Mouse (Mus musculus) right cerebral cortex, postnatal 14 days (tissue): ENCODE measurements around the gene Olfr1504.
"Not testable (repeated sequence)": the region's sequence is repeated elsewhere in the genome, so short reads cannot be mapped to it uniquely, and the experiment has no call there.

Source experiments
- DNase-seq: peaks from one replicate; pipeline ENCODE4 v3.0.0; 2022

Gene Olfr1504

DNA sequence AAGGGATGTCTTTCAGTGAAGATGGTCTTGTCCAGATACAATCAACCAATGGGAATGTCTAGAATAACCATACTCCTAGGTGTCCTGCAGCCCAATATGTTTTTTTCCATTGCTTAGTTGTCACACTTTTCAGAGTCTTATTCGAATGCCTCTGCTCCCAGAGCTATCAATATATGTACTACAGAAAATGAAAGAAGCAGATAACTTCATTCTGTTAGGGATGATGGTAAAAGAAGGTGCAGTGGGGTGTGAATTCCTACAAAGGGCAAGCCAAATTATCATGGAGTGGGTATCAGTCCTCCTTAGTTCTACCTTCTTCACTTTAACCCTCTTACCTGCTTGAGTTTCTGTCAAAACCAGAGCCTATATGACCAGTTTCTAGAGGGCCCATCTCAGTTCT, at the start of gene Olfr1504:
TSS of gene Olfr1504 (minus strand) at position 101 of the 400 bp plus-strand sequence.
- DNase-seq = no peak

DNA sequence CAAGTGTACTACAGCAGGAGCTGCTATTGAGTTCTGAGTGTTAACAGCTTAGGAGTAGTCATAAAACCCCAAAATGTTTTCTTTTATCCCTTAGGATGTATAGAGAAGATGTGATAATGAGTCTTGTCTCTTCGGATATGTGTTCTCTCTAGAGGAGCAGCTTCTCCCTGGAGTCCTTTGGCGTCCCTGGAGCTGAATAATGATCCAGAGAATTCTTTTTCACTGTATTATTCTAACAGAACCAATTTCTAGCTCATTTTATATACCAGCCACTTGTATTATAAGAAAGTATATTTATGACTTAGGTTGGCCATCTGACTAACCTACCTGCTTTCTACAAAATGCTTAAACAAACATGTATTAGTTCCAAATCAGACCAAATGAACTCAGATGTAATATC, 15.5 kb upstream of the Olfr1504 start, which contains the start of gene Olfr1505:
TSS of gene Olfr1505 (plus strand) at position 301 of the 400 bp plus-strand sequence.
- no peak for DNase-seq

DNA sequence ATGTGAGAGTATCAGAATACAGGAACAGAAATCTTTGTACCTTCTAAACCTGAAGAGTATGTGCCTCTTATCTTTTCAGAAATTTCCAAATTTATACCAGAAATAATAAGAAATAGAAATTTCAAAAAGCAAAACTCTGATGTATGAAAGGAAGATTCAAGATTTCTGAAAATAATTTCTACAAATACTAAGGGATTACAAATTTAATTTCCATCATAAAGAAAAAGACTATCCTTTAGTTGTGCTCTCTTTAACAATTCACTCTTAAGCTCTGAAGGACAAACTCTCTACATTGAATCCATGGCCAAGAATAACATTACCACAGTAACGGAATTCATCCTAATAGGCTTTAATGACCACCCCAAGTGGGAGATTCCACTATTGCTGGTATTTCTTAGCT, 36.2 kb downstream of the Olfr1504 start, which contains the start of gene Olfr1502:
TSS of gene Olfr1502 (plus strand) at position 301 of the 400 bp plus-strand sequence.
- no peak for DNase-seq

DNA sequence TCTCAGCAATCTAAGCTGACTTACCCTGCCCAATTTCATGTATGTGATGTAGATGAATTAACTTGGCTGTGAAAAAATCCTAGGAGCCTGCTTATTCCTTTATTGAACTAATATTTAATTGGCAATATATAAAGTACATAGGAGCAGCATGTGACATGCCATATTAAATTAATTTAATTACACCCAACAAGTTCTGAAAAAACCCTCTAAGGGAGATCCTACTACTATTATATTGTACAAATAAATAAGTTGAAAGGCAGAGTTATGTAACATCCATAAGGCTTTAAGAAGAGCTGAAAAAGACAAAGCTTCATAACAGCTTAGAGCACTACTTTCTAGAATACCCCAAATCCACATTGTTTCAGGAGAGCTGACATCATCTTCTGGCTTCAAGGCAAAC, 47.1 kb downstream of the Olfr1504 start, which contains the start of gene Olfr1501:
TSS of gene Olfr1501 (minus strand) at position 101 of the 400 bp plus-strand sequence.
- not testable (repeated sequence) for DNase-seq
